Mouse (Mus musculus): Measurements from ENCODE around the gene Actr10.

Gene Actr10

GRCm38 (mm10) chr12:70967581-70967980 lies 29.9 kb downstream of the Actr10 start:
- DNase-seq (ENCODE audit: low spot score) = no peak

DNA sequence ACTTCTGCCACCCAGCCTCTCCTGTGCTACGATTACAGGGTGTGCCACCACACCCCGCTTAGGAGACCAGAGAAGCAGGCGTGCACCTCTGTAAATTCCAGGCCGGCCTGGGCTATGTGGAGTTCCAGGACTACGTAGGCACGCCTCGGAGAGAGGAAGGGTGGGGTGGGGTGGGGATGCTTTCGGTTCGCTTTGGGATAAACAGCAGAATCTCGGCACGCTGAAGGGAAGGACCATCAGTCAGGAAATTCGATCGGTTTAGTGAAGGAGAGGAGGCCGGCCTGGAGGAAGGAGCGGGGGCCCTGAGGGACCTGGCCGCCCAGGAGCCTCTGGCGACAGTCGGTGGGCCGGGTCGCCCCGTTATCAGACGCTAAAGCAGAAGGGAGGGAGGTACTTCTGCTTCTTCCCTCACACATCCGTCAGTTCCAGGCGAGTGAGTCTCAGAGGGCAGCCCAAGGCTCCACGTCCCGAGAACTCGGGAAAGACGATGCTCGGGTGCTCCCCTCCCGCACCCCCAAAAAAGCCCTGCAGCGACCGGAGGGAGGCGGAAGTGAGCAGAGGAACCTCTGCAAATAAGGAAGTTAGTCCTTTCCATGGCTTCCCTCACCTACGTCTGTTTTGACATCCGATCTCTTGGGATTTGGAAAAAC lies 30.6 kb downstream of the Actr10 start:
- DNase-seq (ENCODE audit: low spot score) = peak; percentile 88

DNA sequence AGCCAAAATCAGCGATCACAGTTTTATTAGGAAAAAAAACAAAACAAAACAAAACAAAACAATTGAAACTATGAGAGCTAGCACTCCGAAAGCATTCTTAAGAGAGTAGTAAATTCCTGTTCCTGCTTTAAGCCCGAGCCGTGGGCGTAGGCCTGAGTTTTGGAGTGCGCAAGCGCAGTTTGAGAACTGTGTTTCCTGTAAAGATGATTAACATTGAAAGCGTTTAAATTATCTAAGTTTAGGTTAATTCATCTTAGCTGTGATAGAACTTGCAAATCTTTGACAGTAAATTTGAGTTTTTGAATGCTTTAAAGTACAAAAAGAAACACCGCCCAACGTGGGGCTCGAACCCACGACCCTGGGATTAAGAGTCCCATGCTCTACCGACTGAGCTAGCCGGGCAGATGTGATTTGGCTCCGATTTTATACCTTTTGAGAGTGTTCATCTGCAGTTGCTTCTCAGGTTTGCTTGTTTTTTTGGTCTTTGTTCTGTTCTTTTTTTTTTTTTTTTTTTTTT lies 31.2 kb downstream of the Actr10 start:
- DNase-seq (ENCODE audit: low spot score) = peak; percentile 91

GRCm38 (mm10) chr12:70969485-70970184 lies 32.0 kb downstream of the Actr10 start:
- peak; percentile 56 for DNase-seq (ENCODE audit: low spot score)

DNA sequence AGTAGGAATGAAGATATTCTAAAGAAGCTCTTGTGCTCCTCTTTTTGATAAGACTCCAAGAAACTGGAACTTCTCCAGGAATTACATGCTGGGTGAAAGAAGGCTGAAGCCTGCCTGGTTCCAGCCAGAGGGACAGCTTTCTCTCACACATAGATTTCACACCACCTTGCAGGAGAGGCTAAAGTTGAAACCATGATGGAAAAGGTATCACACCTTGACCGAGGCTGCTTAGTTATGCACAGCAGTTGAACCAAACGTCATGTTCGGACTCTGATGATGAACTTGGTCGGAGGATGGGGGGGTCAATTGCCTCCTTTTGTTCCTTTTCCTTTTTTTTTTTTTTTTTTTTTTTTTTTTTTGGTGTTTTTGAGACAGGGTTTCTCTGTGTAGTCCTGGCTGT lies 36.2 kb downstream of the Actr10 start:
- DNase-seq (ENCODE audit: low spot score) = no peak

GRCm38 (mm10) chr12:70974441-70975266 lies 37.0 kb downstream of the Actr10 start, which contains the start of gene Psma3:
Psma3 (plus strand) TSS chr12:70974621.
- DNase-seq (ENCODE audit: low spot score) = peak; percentile 90

DNA sequence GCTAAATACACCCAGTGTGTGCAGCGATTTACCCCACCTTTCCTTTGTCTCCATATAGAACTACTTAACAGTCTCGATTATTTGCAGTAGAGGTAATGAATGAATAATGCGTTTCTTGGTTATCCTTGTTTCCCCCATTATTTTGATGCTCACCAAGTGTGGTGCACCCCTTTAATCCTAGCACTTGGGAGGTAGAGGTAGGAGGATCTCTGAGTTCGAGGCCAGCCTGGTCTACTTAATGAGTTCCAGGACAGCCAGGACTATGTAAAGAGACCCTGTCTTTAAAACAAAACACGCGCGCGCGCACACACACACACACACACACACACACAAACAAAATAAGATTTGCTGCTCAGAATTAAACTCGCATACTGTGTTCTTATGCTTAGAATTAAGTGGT lies 37.7 kb downstream of the Actr10 start:
- DNase-seq (ENCODE audit: low spot score) = no peak

GRCm38 (mm10) chr12:70975891-70976290 lies 38.2 kb downstream of the Actr10 start:
- no peak for DNase-seq (ENCODE audit: low spot score)

- DNase-seq (ENCODE audit: low spot score) = no peak
Measured at GRCm38 (mm10) chr12:70978345-70978744, 40.7 kb downstream of the Actr10 start.

- DNase-seq (ENCODE audit: low spot score) = no peak
Measured at GRCm38 (mm10) chr12:70984855-70985550, 47.3 kb downstream of the Actr10 start.

- no peak for DNase-seq (ENCODE audit: low spot score)
Measured at GRCm38 (mm10) chr12:70997225-70997624, 59.6 kb downstream of the Actr10 start.

GRCm38 (mm10) chr12:70999423-70999903 lies 61.8 kb downstream of the Actr10 start:
- no peak for DNase-seq (ENCODE audit: low spot score)

DNA sequence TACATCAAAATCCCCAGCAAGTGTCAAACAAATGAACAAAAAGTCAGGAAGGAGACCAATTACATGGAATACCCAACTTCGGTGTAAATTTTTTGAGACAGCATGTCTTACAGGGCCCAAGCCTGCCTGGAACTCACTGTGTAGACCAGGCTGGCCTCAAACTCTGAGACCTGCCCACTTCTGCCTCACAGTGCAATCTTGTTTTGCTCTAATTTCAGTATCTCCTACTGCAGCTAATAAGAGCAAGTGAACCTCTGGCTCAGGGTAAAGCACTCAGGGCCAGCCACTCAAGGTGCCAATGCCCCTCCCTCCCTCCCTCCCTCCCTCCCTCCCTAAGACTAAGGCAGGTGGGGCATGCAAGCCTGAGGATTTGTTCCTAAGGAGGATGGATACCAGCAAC lies 62.7 kb downstream of the Actr10 start:
- DNase-seq (ENCODE audit: low spot score) = no peak

DNA sequence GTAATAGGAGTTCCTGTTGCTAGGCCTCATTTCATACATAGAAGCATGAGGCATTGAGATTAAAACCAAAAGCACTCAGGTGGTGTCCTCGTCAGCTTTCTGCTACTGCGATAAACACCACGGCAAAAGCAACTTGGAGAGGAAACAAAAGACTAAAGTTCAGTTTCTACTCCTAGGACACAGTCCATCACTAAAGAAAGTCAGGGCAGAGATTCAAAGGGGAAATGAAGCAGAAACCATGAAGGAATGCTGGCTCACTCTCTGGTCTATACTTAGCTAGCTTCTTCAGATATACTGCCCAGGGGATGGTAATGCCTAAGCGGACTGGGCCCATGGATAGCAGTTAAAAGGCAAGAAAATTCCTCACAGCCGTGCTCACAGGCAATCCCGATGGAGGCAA lies 63.8 kb downstream of the Actr10 start:
- no peak for DNase-seq (ENCODE audit: low spot score)

DNA sequence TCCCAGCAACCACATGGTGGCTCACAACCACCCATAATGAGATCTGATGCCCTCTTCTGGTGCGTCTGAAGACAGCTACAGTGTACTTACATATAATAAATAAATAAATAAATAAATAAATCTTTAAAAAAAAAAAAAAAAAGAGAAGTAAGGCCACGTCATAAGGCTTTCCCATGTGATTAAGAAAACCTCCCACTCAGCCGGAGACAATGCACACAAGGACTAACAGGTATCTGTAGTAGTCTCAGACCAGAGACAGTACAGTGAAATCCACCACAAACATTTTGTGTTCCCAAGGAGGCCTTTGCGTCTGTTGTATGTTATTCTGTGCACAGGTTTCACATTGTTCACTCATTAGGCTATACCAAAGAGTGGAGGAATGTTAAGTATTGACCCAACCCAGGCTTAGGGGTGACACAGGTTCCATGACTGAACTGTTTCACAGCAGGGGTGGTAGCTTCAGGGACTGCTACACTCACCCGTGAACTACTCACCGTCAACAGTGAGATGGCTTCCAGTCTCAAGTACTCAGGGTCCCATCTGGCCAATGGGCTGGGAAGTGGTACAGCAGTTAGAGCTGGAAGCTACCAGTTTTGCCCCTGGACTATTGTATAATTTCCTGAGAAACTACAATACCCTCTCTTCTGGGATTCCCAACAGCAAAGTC lies 66.2 kb downstream of the Actr10 start:
- no peak for DNase-seq (ENCODE audit: low spot score)

DNA sequence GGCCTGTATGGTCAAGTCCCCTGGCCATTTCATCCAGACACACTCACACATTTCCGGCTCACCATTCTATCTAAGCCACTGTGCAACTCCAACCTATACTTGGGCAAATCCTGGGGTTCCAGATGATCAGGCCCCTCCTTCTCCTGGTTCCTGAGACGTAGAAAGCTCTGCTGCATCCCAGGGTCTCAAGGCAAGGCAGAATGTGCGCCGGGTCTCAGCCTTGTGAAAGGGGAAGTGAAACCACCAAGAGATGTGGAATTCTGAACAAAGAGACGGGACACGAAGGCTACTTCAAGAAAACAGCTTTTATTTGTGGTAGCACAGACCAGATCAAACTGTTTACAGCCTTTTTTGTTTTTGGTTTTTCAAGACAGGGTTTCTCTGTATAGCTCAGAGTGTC lies 68.5 kb downstream of the Actr10 start:
- no peak for DNase-seq (ENCODE audit: low spot score)

DNA sequence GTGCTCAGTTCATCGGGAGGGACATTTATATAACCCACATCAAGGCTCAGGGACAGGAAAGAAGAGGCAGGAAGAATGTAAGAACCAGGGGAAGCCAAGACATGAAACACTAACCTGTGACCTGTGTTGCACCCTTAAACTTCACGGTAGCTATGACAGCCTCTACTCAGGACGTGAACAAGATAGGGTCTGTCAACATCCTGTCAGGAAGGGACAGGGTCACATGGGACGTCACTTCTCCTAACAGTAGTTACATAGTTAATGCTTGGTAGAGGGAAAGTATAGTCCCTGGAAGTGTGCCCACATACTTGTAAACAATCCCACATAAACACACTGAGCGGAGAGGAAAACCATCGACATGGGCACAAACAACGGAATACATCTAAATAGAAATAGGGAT lies 69.2 kb downstream of the Actr10 start:
- DNase-seq (ENCODE audit: low spot score) = no peak

GRCm38 (mm10) chr12:71009769-71010168 lies 72.1 kb downstream of the Actr10 start:
- no peak for DNase-seq (ENCODE audit: low spot score)
